Mouse (Mus musculus) lung, embryonic 14.5 days (tissue): Measurements from ENCODE around the gene Fam187a. TPM values are rescaled to one million over a fixed set of nuclear protein-coding genes. Genes with fewer than 3 reads are reported as not detected.

ENCODE experiments used
- ATAC-seq: fragments of 200-750 bp; cut with Nextera tagmentation; 2 replicates; pipeline ENCODE4 v1.8.0; 2017; ENCODE audit warnings: mild to moderate bottlenecking, moderate TSS enrichment, moderate library complexity; ENCODE audit not compliant: insufficient read depth
- DNase-seq: peaks from one replicate; pipeline ENCODE4 v3.0.0-alpha.2; 2015
- H3K27ac ChIP-seq: fragments of 300-500 bp; sonication (generic); 2 replicates; pipeline ENCODE4 v1.5.1; 2014; ENCODE audit warnings: low read depth, mild to moderate bottlenecking, moderate library complexity
- H3K27me3 ChIP-seq: fragments of 300-500 bp; sonication (generic); 2 replicates; pipeline ENCODE4 v1.6.1; 2014; ENCODE audit warnings: low read length, control low read depth; ENCODE audit not compliant: insufficient read depth
- H3K36me3 ChIP-seq: fragments of 300-500 bp; sonication (generic); 2 replicates; pipeline ENCODE4 v1.6.1; 2014; ENCODE audit warnings: control low read depth; ENCODE audit not compliant: insufficient read depth
- H3K4me1 ChIP-seq: fragments of 300-500 bp; sonication (generic); 2 replicates; pipeline ENCODE4 v1.6.1; 2014; ENCODE audit warnings: antibody characterized with exemption, control low read depth; ENCODE audit not compliant: insufficient read depth
- H3K4me2 ChIP-seq: fragments of 300-500 bp; sonication (generic); 2 replicates; pipeline ENCODE4 v1.6.1; 2014; ENCODE audit warnings: mild to moderate bottlenecking
- H3K4me3 ChIP-seq: fragments of 300-500 bp; sonication (generic); 2 replicates; pipeline ENCODE4 v1.5.1; 2014; ENCODE audit warnings: low read depth, low read length
- H3K9ac ChIP-seq: fragments of 300-500 bp; sonication (generic); 2 replicates; pipeline ENCODE4 v1.6.1; 2014
- H3K9me3 ChIP-seq: fragments of 300-500 bp; sonication (generic); 2 replicates; pipeline ENCODE4 v1.6.1; 2016; ENCODE audit warnings: low read depth, low read length, control low read depth
- CTCF ChIP-seq: IDR thresholded peaks from 2 replicates; pipeline ENCODE4 v1.5.1; 2016; ENCODE audit warnings: antibody characterized with exemption, low read depth
- WGBS: fragments of 180-500 bp; shearing (Covaris S2); extraction: QIAGEN DNeasy Blood & Tissue Kit; methylation state at CpG from one replicate; pipeline ENCODE4 v1.1.7; 2014; 5-methylcytosine and 5-hydroxymethylcytosine counted together
- polyA plus RNA-seq: library from polyadenylated mRNA; unstranded; fragments of >200 nt; fragmentation: Nextera tagmentation; extraction: Ambion mirVana; gene quantifications from 2 replicates; pipeline ENCODE4 v1.2.1, GENCODE M21; 2014

Fam187a gene
- polyA plus RNA-seq, 1 experiment from 2014 or later, result not detected

- no peak overlapping the region for H3K4me2 ChIP-seq
- no peak for DNase-seq
- no peaks in the 10 kb centered on the region for H3K27me3 ChIP-seq
- no peak overlapping the region for H3K4me3 ChIP-seq
- WGBS, result 74% methylated on average over 5 of the region's 5 CpGs
- H3K9me3 ChIP-seq, result no peaks in the 10 kb centered on the region
- no peak for TF ChIP-seq CTCF
- no peak overlapping the region for H3K27ac ChIP-seq
- peaks cover 24% of the 10 kb centered on the region for H3K36me3 ChIP-seq
- no peak for ATAC-seq
- no peaks in the 10 kb centered on the region for H3K4me1 ChIP-seq
- no peak overlapping the region for H3K9ac ChIP-seq
Observed at GRCm38 (mm10) chr11:102902107-102902506, 17.1 kb downstream of the Fam187a start.

GRCm38 (mm10) chr11:102903654-102904053, 18.7 kb downstream of the Fam187a start:
- ATAC-seq (no peak), DNase-seq (no peak)
- no peak overlapping the region for H3K4me2 ChIP-seq
- peaks cover 39% of the 10 kb centered on the region for H3K36me3 ChIP-seq
- no peak overlapping the region for H3K27ac ChIP-seq
- H3K4me3 ChIP-seq, result no peak overlapping the region
- 61% methylated on average over 7 of the region's 7 CpGs for WGBS
- H3K9ac ChIP-seq, result no peak overlapping the region
- no peaks in the 10 kb centered on the region for H3K4me1 ChIP-seq
- no peaks in the 10 kb centered on the region for H3K9me3 ChIP-seq
- H3K27me3 ChIP-seq, result no peaks in the 10 kb centered on the region
- TF ChIP-seq CTCF, result no peak

DNA sequence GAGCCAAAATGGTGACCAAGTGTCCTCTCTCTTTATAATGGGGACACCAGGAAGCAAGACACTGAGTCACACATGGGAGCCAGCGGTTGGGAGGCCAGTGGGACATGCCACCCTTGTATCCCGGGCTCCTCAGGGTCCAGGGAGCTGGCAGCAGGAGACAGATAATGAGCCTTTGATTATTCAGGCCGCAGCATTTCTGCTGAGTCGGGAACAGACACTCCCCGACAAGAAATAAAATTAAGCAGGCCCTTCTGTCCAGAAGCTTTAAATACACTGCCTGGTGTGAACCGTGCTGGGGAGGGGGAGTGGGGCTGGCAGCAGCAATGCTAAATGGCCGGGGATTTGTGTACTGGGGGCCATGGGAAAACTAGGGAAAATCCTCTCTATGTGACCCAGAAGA, 26.4 kb downstream of the Fam187a start:
- WGBS, result 81% methylated on average over 7 of the region's 7 CpGs

GRCm38 (mm10) chr11:102915380-102915779, 30.4 kb downstream of the Fam187a start:
- H3K4me2 ChIP-seq, result no peak overlapping the region
- no peak for DNase-seq
- ATAC-seq, result no peak
- H3K4me1 ChIP-seq, result no peaks in the 10 kb centered on the region
- 82% methylated on average over 9 of the region's 9 CpGs for WGBS
- no peaks in the 10 kb centered on the region for H3K27me3 ChIP-seq
- H3K27ac ChIP-seq, result no peak overlapping the region
- H3K9me3 ChIP-seq, result no peaks in the 10 kb centered on the region
- peaks cover 67% of the 10 kb centered on the region for H3K36me3 ChIP-seq
- no peak for TF ChIP-seq CTCF
- H3K4me3 ChIP-seq, result no peak overlapping the region
- no peak overlapping the region for H3K9ac ChIP-seq

More for the DNA sequence above, 26.4 kb downstream of the Fam187a start:
- no peak for TF ChIP-seq CTCF
- H3K27ac ChIP-seq, result no peak overlapping the region
- H3K36me3 ChIP-seq, result peaks cover 98% of the 10 kb centered on the region
- no peak overlapping the region for H3K9ac ChIP-seq
- no peaks in the 10 kb centered on the region for H3K4me1 ChIP-seq
- no peaks in the 10 kb centered on the region for H3K27me3 ChIP-seq
- DNase-seq (no peak), ATAC-seq (no peak)
- H3K4me2 ChIP-seq, result no peak overlapping the region
- H3K9me3 ChIP-seq, result no peaks in the 10 kb centered on the region
- no peak overlapping the region for H3K4me3 ChIP-seq

DNA sequence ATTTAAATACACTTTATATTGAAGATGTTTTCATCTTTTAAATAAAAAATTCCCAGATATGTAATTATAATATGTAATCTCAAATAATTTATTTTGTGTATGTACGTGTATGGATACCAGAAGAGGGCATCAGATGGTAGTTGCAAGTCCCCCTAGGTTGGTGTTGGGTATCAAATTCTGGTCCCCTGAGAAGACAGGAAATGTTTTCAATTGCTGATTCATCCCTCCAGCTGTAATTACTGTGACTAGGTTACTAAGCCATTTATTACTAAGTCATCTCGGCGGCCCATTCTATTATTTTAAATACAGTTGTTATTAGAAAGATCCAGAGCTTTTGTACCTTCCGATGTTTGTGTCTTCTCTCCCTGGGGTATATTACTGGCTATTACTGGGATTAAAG, 33.1 kb downstream of the Fam187a start:
- H3K4me2 ChIP-seq, result no peak overlapping the region
- DNase-seq (no peak), ATAC-seq (no peak)
- H3K9me3 ChIP-seq, result no peaks in the 10 kb centered on the region
- WGBS, result 89% methylated on average over 4 of the region's 4 CpGs
- TF ChIP-seq CTCF, result no peak
- H3K4me1 ChIP-seq, result 0 out of 2 replicates have a peak, but pooled peaks cover 6% of the 10 kb centered on the region
- H3K36me3 ChIP-seq, result peaks cover 56% of the 10 kb centered on the region
- H3K27me3 ChIP-seq, result no peaks in the 10 kb centered on the region
- no peak overlapping the region for H3K9ac ChIP-seq
- H3K27ac ChIP-seq, result no peak overlapping the region
- H3K4me3 ChIP-seq, result no peak overlapping the region

GRCm38 (mm10) chr11:102921491-102921890, 36.5 kb downstream of the Fam187a start:
- no peak overlapping the region for H3K27ac ChIP-seq
- DNase-seq (no peak), ATAC-seq (no peak)
- no peak overlapping the region for H3K4me3 ChIP-seq
- peaks cover 22% of the 10 kb centered on the region for H3K36me3 ChIP-seq
- H3K9ac ChIP-seq, result no peak overlapping the region
- H3K27me3 ChIP-seq, result no peaks in the 10 kb centered on the region
- no peaks in the 10 kb centered on the region for H3K9me3 ChIP-seq
- no peak overlapping the region for H3K4me2 ChIP-seq
- TF ChIP-seq CTCF, result no peak
- 67% methylated on average over 6 of the region's 6 CpGs for WGBS
- H3K4me1 ChIP-seq, result peaks cover 9% of the 10 kb centered on the region; the same call in 1 of the 2 replicates

DNA sequence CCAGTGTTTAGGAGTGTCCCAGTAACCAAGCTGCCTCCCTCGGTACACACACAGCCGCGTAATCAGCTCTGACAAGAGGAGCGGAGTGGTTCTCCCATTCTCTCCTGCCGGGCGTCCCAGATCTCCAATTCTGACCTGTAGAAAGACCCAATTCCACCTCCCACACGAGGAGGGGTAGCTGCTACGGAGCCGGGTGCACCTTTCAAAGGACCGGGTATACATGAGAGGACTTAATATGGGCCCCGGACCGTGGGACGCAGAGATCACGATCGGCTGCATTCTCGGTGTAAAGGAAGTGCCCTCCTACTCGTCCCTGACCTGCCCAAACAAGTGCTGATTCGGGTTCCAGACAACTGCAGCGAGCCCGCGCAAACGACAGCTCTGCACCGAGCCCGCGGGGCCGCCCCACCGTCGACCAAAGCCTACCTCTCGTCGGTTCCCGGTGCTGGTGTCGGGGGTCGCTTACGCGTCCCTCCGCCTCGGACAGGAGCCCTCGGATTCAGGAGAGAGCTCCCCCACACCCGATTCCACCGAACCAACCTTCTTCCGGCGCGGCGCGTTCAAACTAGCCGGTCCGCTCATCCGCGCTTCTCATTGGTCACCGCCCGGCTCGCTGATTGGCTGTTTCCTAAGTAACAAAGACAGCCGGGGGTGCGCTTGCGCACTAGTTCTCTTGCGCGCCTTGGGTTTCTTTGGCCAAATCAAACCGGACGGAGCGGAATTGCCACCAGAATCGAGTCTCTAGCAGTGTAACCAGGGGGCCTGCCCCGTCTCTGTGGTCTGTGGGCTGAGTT, 39.8 kb downstream of the Fam187a start, which contains the start of gene Kif18b:
Gene Kif18b, minus strand, starts transcription at position 568 of the 794 bp plus-strand sequence.
- under 1% methylated on average over 62 of the region's 62 CpGs for WGBS
- no peaks in the 10 kb centered on the region for H3K9me3 ChIP-seq
- peak within 1 kb of the TSS; percentile 97 for H3K27ac ChIP-seq
- peak within 1 kb of the TSS; percentile 60 for H3K4me2 ChIP-seq
- H3K4me3 ChIP-seq, result peak within 1 kb of the TSS; percentile 82
- no peaks in the 10 kb centered on the region for H3K27me3 ChIP-seq
- peak within 1 kb of the TSS; percentile 78 for H3K9ac ChIP-seq
- H3K4me1 ChIP-seq, result peaks cover 9% of the 10 kb centered on the region; the same call in 1 of the 2 replicates
- H3K36me3 ChIP-seq, result peaks cover 14% of the 10 kb centered on the region
- TF ChIP-seq CTCF, result no peak
- ATAC-seq (peak; percentile 97), DNase-seq (peak; percentile 100)
